Mouse (Mus musculus): Measurements from ENCODE around the gene Tmem143.
"Not testable (repeated sequence)": the region's sequence is repeated elsewhere in the genome, so short reads cannot be mapped to it uniquely, and the experiment has no call there.

The Tmem143 gene

GRCm38 (mm10) chr7:45922928-45923761 is 26.4 kb downstream of the Tmem143 start:
- peak; percentile 84 to 87 for DNase-seq (ENCODE audit: low spot score in 2 of 2)

- DNase-seq (ENCODE audit: low spot score in 2 of 2) = no peak
These were observed 27.2 kb downstream of the Tmem143 start, which contains the start of gene Ccdc114 for GRCm38 (mm10) chr7:45923762-45924428. Ccdc114 (plus strand) TSS chr7:45924072.

DNA sequence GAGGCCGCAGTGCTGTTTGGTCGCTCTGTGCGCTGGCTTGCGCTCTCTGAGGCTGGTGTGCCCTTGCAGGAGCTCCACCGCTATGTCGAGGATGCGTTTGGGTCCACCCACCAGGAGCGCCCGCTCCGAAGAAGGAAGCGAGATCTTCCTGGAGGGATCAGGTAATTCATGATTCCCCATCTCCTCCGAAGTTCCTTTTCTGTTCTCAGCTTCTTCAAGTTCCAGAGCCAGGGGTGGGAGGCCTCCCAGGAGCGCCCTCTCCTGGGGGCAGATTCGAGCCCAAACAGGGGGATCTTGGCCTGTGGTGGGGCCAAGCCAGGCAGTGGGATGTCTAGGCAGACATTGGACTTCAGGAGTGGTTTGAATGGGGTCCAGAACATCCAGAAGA is 27.7 kb downstream of the Tmem143 start:
- no peak for DNase-seq (ENCODE audit: low spot score in 2 of 2)

DNA sequence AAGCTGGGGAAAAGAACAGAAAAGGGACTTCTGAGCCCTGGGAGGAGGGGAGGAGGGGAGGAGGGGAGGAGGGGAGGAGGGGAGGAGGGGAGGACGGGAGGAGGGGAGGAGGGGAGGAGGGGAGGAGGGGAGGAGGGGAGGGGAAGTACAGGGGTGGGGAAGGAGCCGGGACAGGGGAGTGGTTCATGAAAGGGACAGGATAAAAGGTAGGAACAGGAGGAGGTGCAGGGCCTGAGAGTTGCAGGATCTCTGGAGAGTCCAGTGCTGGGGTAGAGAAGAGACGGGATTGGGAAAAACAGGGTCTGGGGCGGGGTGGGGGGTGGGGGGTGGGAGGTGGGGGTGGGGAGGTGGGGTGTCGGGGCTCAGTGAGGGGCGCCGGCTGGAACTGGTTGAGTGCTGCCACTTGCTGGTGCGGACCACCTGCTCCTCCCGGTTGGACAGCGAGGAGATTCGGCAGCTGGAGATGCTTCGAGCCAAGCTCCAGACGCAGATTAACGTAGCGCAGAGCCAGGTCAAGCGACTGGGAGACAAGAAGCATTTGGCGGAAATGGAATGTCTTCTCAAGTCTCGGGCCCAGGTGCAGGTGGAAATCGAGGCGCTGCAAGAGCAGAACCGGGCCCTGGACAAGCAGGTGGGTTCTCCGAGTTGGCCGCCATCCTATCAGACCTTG is 32.0 kb downstream of the Tmem143 start:
- no peak for DNase-seq (ENCODE audit: low spot score in 2 of 2)

DNA sequence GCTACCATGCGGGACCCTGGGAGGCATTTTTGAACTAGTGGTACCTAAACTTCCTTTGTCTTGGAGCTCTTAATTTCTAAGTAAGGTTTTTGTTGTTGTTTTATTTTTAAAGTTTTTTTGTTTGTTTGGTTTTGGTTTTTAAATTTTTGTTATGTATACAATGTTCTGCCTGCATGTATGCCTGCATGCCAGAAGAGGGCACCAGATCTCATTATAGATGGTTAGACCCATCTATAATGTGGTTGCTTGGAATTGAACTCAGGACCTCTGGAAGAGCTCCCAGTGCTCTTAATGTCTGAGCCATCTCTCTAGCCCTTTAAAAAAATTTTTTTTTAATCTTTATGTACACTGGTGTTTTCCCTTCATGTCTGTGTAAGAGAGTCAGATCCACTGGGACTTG is 32.9 kb downstream of the Tmem143 start:
- no peak for DNase-seq (ENCODE audit: low spot score in 2 of 2)

GRCm38 (mm10) chr7:45933766-45934165 is 37.0 kb downstream of the Tmem143 start:
- not testable (repeated sequence) for DNase-seq (ENCODE audit: low spot score in 2 of 2)

- DNase-seq (ENCODE audit: low spot score in 2 of 2) = no peak
These were observed 38.4 kb downstream of the Tmem143 start for GRCm38 (mm10) chr7:45935114-45935513.

DNA sequence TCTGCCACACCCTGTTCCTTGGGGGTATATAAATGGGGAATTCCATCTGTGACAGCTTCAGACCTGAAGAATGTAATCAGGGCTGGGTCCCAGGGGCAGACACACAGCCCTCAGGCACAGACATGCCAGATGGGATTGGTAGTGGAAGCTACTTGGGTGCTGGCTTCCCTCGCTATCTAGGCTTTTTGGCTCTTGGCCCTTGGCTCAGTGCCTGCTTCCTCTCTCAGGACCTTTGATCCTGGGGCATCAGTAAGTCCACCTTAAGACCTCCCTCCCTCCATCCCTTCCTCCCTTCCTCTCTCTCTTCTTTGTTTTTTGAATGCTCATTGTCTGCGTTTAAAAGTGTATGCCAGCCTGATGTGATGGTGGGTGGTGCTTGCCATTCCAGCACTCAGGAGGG is 43.1 kb downstream of the Tmem143 start:
- DNase-seq (ENCODE audit: low spot score in 2 of 2) = no peak

GRCm38 (mm10) chr7:45941986-45942385 is 45.2 kb downstream of the Tmem143 start:
- DNase-seq (ENCODE audit: low spot score in 2 of 2) = no peak

DNA sequence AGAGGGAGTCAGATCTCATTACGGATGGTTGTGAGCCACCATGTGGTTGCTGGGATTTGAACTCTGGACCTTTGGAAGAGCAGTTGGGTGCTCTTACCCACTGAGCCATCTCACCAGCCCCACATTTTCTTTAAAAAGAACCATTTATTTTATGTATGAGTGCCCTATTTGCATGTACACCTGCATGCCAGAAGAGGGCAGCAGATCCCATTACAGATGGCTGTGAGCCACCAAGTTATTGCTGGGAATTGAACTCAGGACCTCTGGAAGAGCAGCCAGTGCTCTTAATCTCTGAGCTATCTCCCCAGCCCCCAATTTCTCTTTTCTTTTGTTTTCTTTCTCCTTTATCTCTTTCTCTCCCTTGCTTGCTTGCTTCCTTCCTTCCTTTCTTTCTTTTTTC is 46.5 kb downstream of the Tmem143 start:
- DNase-seq (ENCODE audit: low spot score in 2 of 2) = not testable (repeated sequence)

DNA sequence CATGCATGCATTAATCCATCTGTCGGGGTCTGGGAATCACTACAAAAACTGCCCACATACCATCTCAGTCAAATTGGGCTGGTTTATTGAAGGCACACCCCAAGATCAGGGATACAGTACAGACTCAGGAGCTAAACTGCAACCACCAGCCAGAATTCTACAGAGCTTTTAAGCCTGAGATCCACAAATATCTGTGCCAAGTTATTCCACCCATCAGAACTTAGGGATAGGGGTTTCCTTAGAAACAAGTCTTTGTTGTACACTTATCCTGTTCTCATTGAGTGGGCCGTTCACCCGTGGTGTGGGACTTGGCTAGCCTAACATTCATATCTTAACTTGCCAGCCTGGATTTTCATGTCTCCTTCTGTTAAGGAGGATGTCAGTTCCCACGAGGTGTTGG is 52.3 kb downstream of the Tmem143 start:
- no peak for DNase-seq (ENCODE audit: low spot score in 2 of 2)

- no peak for DNase-seq (ENCODE audit: low spot score in 2 of 2)
These were observed 59.9 kb downstream of the Tmem143 start for GRCm38 (mm10) chr7:45956611-45957010.

All from frontal cortex, postnatal 25 days (tissue).